ENCODE assay signal across 23 mouse cellular contexts in genomic region chr1:192692982-192693381, GRCm38 (mm10).
A peak's percentile ranks its signal among the peaks of the same experiment; 100 is the strongest.
DNase-seq lines count a peak whose midpoint lies in the region; ATAC-seq lines count a peak whose summit lies in the region.
"Had no signal": no experiment of that assay in that cellular context is flagged by ENCODE, and none has a peak within 500 bp of the region (broad histone marks: within the 10 kb centered on the region; RNA-seq: fewer than 3 reads in every experiment).

No protein-coding gene starts in this region.

- no peak for ATAC-seq in CD4-positive, CD25-positive, alpha-beta regulatory T cell, adult 4 months
- peak; percentile 49 for ATAC-seq in megakaryocyte progenitor cell, adult 5-6 weeks (replicated peaks; ENCODE audit: poor library complexity)
- no peak for ATAC-seq in megakaryocyte-erythroid progenitor cell, adult 5-6 weeks (replicated peaks; ENCODE audit: low FRiP score, low TSS enrichment, poor library complexity, severe bottlenecking)
- ATAC-seq in erythroid progenitor cell, adult 5-6 weeks (replicated peaks; ENCODE audit: low FRiP score, poor library complexity, severe bottlenecking), result no peak
- ATAC-seq: inflammation-experienced regulatory T-cells, adult 6 months; midbrain, embryonic 16.5 days had no signal

- DNase-seq in CD4-positive, CD25-positive, alpha-beta regulatory T cell, adult 2 months (ENCODE audit: low read depth, low spot score), result peak; percentile 14
- DNase-seq in T-cell, adult 2 months (ENCODE audit: low spot score), result peak; percentile 39
- peak; percentile 22 for DNase-seq in thymus, postnatal 25 days
- no peak for DNase-seq in spleen, postnatal 36 days (ENCODE audit: low spot score in 2 of 2)
- DNase-seq: adrenal gland, postnatal 14 days; cerebellum, adult 11-12 months; cerebellum, adult 9-11 months; gastrocnemius, adult 2 months; gastrocnemius, postnatal 36 days; heart, postnatal 36 days; kidney, adult 11 months; kidney, postnatal 14 days; liver; lung, adult 2 months; lung, postnatal 10 days; retina, postnatal 1 day; right cerebral cortex, postnatal 14 days had no signal

Comparison
In these comparisons a context has a peak if more than half of its experiments do, and no peak if none do; other contexts are left out.
1. DNase-seq: peak in CD4-positive, CD25-positive, alpha-beta regulatory T cell, adult 2 months (single experiment), T-cell, adult 2 months (single experiment) and thymus, postnatal 25 days (single experiment); none in spleen, postnatal 36 days (0 of 2).